Mouse (Mus musculus): ENCODE data around the gene Vps11. TPM values are rescaled to one million over a fixed set of nuclear protein-coding genes. Genes with fewer than 3 reads are reported as not detected.
"Not testable (repeated sequence)": the region's sequence is repeated elsewhere in the genome, so short reads cannot be mapped to it uniquely, and the experiment has no call there.

The Vps11 gene
- polyA plus RNA-seq, 1 experiment = 34.1 TPM

GRCm38 (mm10) chr9:44326371-44327063 is 35.0 kb downstream of the Vps11 start:
- Histone ChIP-seq H3K4me1 (ENCODE audit: control insufficient read depth, insufficient read depth, low read length) (peaks cover 7% of the 10 kb centered on the region; the same call in 1 of the 2 replicates), H3K27me3 (replicated peaks; ENCODE audit: control insufficient read depth, insufficient read depth, low read length) (no peaks in the 10 kb centered on the region), H3K36me3 (ENCODE audit: control insufficient read depth, insufficient read depth, low read length) (no peaks in the 10 kb centered on the region), H3K4me3 (ENCODE audit: insufficient read depth, low read depth, low read length) (peak overlapping the region; percentile 72), H3K27ac (ENCODE audit: insufficient read depth, low read depth, low read length) (peak overlapping the region; percentile 28)
- no peak for TF ChIP-seq CTCF (conservative IDR thresholded peaks at IDR 0.05; ENCODE audit: insufficient read depth, insufficient read length, low read depth, low read length)
- no peak for TF ChIP-seq POLR2A (IDR thresholded peaks at IDR 0.05; ENCODE audit: low read depth, low read length)
- DNase-seq = peak; percentile 95
- under 1% methylated on average over 38 of the region's 38 CpGs for whole genome bisulfite sequencing

DNA sequence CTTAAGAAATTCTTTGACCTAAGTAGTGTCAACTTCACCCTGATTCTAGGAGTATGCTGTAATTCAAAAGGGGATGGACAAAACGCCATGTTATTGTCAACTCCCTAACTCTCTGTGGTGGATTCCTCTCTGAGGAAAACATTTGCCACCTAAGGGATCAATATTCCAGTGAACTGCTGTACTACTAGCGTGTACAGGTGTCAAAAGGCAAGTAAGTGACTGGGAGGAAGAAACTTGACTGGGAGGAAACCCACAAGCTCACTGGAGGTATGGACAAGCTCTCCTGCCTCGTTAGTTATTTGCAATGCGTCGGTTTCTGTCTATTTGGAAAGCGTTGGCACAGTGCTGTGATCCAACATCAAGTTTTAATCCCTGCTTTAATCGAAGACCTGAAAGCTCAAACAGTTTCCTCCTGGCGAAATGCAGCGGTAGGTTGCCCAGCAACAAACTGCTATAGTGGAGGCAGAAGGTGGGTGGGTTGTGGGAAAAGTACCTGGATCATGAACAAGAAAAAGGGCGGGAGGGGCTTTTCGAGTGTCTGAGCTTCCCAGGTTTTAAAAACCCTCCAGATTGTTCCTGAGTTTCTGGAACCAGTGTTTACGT is 35.6 kb downstream of the Vps11 start, which contains the start of gene Dpagt1:
Dpagt1 (plus strand) TSS at position 252 of the 603 bp plus-strand sequence.
- 2% methylated on average over 12 of the region's 12 CpGs for WGBS
- Histone ChIP-seq H3K4me1 (ENCODE audit: control insufficient read depth, insufficient read depth, low read length) (peaks cover 9% of the 10 kb centered on the region; the same call in 1 of the 2 replicates), H3K27me3 (replicated peaks; ENCODE audit: control insufficient read depth, insufficient read depth, low read length) (no peaks in the 10 kb centered on the region), H3K36me3 (ENCODE audit: control insufficient read depth, insufficient read depth, low read length) (no peaks in the 10 kb centered on the region), H3K27ac (ENCODE audit: insufficient read depth, low read depth, low read length) (peak within 1 kb of the TSS; percentile 28), H3K4me3 (ENCODE audit: insufficient read depth, low read depth, low read length) (peak within 1 kb of the TSS; percentile 72)
- TF ChIP-seq POLR2A (IDR thresholded peaks at IDR 0.05; ENCODE audit: low read depth, low read length) = no peak
- no peak for TF ChIP-seq CTCF (conservative IDR thresholded peaks at IDR 0.05; ENCODE audit: insufficient read depth, insufficient read length, low read depth, low read length)
- DNase-seq = no peak

DNA sequence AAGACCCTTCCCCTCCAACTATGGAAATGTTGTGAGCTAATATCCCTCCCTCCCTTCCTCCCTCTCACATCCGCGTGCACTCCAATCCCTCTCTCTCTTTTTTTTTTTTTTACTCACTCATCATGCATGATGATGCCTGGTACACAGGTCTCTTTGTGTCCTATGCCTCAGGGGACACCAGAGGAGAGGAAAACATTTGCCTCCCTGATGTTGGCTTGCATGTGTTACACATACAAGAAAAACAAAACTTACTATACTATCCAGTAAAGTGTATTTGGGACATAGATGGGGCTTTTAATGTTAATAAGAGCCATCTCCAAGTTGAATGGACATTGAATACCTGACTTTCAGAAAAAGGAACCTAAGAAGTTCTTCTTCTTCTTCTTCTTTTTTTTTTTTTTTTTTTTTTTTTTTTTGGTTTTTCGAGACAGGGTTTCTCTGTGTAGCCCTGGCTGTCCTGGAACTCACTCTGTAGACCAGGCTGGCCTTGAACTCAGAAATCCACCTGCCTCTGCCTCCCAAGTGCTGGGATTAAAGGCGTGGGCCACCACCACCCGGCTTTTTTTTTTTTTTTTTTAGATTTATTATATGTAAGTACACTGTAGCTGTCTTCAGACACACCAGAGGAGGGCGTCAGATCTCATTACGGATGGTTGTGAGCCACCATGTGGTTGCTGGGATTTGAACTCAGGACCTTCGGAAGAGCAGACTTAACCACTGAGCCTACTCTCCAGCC is 36.3 kb downstream of the Vps11 start:
- H3K36me3 ChIP-seq (ENCODE audit: control insufficient read depth, insufficient read depth, low read length); DNase-seq; H3K4me3 ChIP-seq (ENCODE audit: insufficient read depth, low read depth, low read length); H3K27me3 ChIP-seq (replicated peaks; ENCODE audit: control insufficient read depth, insufficient read depth, low read length): not testable (repeated sequence)
- peaks cover 13% of the 10 kb centered on the region; the same call in 1 of the 2 replicates for H3K4me1 ChIP-seq (ENCODE audit: control insufficient read depth, insufficient read depth, low read length)
- peak overlapping the region; percentile 28; the same call in 1 of the 2 replicates for H3K27ac ChIP-seq (ENCODE audit: insufficient read depth, low read depth, low read length)
- WGBS = 60% methylated on average over 7 of the region's 8 CpGs

DNA sequence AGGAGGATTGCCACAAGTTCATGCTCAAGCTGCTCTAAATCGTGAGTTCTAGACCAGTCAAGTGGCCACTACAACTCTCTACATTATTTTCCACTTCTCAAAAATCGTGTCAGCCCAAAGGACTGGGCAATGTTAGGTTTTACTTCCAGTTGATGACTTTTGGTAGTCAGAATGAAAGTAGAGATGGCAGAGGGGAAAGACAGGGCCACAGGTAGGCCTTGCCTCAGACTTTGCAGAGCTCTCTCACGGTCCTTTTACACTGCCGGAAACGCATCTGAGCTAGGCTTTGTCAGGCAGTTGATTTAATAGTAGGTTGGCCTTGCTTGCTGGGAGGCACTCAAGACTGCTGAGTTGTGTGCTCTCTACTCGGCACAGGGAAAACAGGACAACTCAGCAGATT is 37.3 kb downstream of the Vps11 start:
- no peaks in the 10 kb centered on the region for H3K36me3 ChIP-seq (ENCODE audit: control insufficient read depth, insufficient read depth, low read length)
- no peak for TF ChIP-seq POLR2A (IDR thresholded peaks at IDR 0.05; ENCODE audit: low read depth, low read length)
- no peak for TF ChIP-seq CTCF (conservative IDR thresholded peaks at IDR 0.05; ENCODE audit: insufficient read depth, insufficient read length, low read depth, low read length)
- 59% methylated on average over 6 of the region's 6 CpGs for WGBS
- peaks cover 13% of the 10 kb centered on the region; the same call in 1 of the 2 replicates for H3K4me1 ChIP-seq (ENCODE audit: control insufficient read depth, insufficient read depth, low read length)
- no peak overlapping the region for H3K27ac ChIP-seq (ENCODE audit: insufficient read depth, low read depth, low read length)
- H3K4me3 ChIP-seq (ENCODE audit: insufficient read depth, low read depth, low read length) = no peak overlapping the region
- DNase-seq = peak; percentile 40
- H3K27me3 ChIP-seq (replicated peaks; ENCODE audit: control insufficient read depth, insufficient read depth, low read length) = no peaks in the 10 kb centered on the region

GRCm38 (mm10) chr9:44323656-44324055 is 37.8 kb downstream of the Vps11 start:
- WGBS = 55% methylated on average over 4 of the region's 4 CpGs
- H3K36me3 ChIP-seq (ENCODE audit: control insufficient read depth, insufficient read depth, low read length); H3K27me3 ChIP-seq (replicated peaks; ENCODE audit: control insufficient read depth, insufficient read depth, low read length); H3K27ac ChIP-seq (ENCODE audit: insufficient read depth, low read depth, low read length); DNase-seq; H3K4me3 ChIP-seq (ENCODE audit: insufficient read depth, low read depth, low read length): not testable (repeated sequence)
- peaks cover 13% of the 10 kb centered on the region; the same call in 1 of the 2 replicates for H3K4me1 ChIP-seq (ENCODE audit: control insufficient read depth, insufficient read depth, low read length)

DNA sequence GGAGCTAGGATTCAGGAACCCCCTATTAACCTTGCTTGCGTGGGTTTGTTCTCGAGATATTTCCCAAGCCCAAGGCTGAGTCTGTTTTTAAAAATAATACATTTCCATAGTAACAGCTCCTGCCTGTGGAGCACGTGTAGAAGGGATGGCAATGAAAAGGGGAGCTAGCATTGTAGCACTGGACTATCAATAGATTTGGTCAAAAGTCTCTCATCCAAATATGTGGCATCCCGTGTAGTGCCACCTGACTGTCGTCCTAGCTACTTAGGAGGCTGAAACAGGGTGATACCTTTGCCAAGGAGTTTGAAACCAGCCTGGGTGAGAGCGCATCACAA is 40.7 kb downstream of the Vps11 start:
- peak overlapping the region; percentile 33 for H3K4me3 ChIP-seq (ENCODE audit: insufficient read depth, low read depth, low read length)
- TF ChIP-seq CTCF (conservative IDR thresholded peaks at IDR 0.05; ENCODE audit: insufficient read depth, insufficient read length, low read depth, low read length) = no peak
- no peak for TF ChIP-seq POLR2A (IDR thresholded peaks at IDR 0.05; ENCODE audit: low read depth, low read length)
- H3K4me1 ChIP-seq (ENCODE audit: control insufficient read depth, insufficient read depth, low read length) = peaks cover 11% of the 10 kb centered on the region
- H3K27me3 ChIP-seq (replicated peaks; ENCODE audit: control insufficient read depth, insufficient read depth, low read length) = no peaks in the 10 kb centered on the region
- peak overlapping the region; percentile 54; the same call in 1 of the 2 replicates for H3K27ac ChIP-seq (ENCODE audit: insufficient read depth, low read depth, low read length)
- DNase-seq = no peak
- WGBS = 21% methylated on average over 6 of the region's 6 CpGs
- peaks cover 4% of the 10 kb centered on the region for H3K36me3 ChIP-seq (ENCODE audit: control insufficient read depth, insufficient read depth, low read length)

Data from kidney, adult 2 months (tissue).